Mouse (Mus musculus) brown adipose tissue, adult 24 weeks (tissue): Measurements from ENCODE around the gene Vil1. TPM values are rescaled to one million over a fixed set of nuclear protein-coding genes. Genes with fewer than 3 reads are reported as not detected.

Experiments used
- polyA plus RNA-seq: library from polyadenylated mRNA; stranded (reverse); fragments of >200 nt; gene quantifications from 2 replicates; pipeline ENCODE4 v1.2.4, GENCODE M21; 2012; ENCODE audit not compliant: missing spikeins, insufficient read depth, insufficient read length

Vil1 gene
- polyA plus RNA-seq, 1 experiment = 1.1 TPM

Other genes starting within 250 kb of the Vil1 start
- gene Cxcr1, start 214.7 kb upstream of the Vil1 start, polyA plus RNA-seq = not detected in 2 replicates
- gene Arpc2, start 173.3 kb upstream of the Vil1 start, polyA plus RNA-seq = 131 and 169 TPM in 2 replicates
- gene Gpbar1, start 130.8 kb upstream of the Vil1 start, polyA plus RNA-seq = not detected in 2 replicates
- gene Aamp, start 124.6 kb upstream of the Vil1 start, polyA plus RNA-seq = 66.7 and 77.7 TPM in 2 replicates
- gene Pnkd, start 124.4 kb upstream of the Vil1 start, polyA plus RNA-seq = 117 and 146 TPM in 2 replicates
- gene Tmbim1, start 103.8 kb upstream of the Vil1 start, polyA plus RNA-seq = 34.6 and 41.7 TPM in 2 replicates
- gene Catip, start 47.3 kb upstream of the Vil1 start, polyA plus RNA-seq = not detected in 2 replicates
- gene Slc11a1, start 34.2 kb upstream of the Vil1 start, polyA plus RNA-seq = 1.5 and 5.8 TPM in 2 replicates
- 66.8 and 98.0 TPM in 2 replicates for gene Ctdsp1, start 17.9 kb upstream of the Vil1 start, polyA plus RNA-seq
- 9.7 and 9.8 TPM in 2 replicates for gene Cnot9, start 96.7 kb downstream of the Vil1 start, polyA plus RNA-seq
- gene Plcd4, start 133.5 kb downstream of the Vil1 start, polyA plus RNA-seq = 1.1 TPM in 1 of 2 replicates, not detected in the other
- 3.4 and 3.6 TPM in 2 replicates for gene Usp37, start 134.9 kb downstream of the Vil1 start, polyA plus RNA-seq
- gene Zfp142, start 178.9 kb downstream of the Vil1 start, polyA plus RNA-seq = 5.1 and 6.1 TPM in 2 replicates
- 31.4 and 36.9 TPM in 2 replicates for gene Bcs1l, start 178.9 kb downstream of the Vil1 start, polyA plus RNA-seq
- 15.5 and 21.6 TPM in 2 replicates for gene Rnf25, start 192.0 kb downstream of the Vil1 start, polyA plus RNA-seq
- 0.58 and 1.5 TPM in 2 replicates for gene Stk36, start 192.1 kb downstream of the Vil1 start, polyA plus RNA-seq